Mouse (Mus musculus) heart, embryonic 16.5 days (tissue): ENCODE measurements around the gene Gjb4. TPM values are rescaled to one million over a fixed set of nuclear protein-coding genes. Genes with fewer than 3 reads are reported as not detected.

Experiments
- ATAC-seq: fragments of 200-750 bp; cut with Nextera tagmentation; replicated peaks from 2 replicates; pipeline ENCODE4 v1.8.0; 2017; ENCODE audit warnings: moderate number of reproducible peaks; ENCODE audit not compliant: insufficient read depth, low FRiP score; ENCODE audit errors: extremely low read depth
- H3K27ac ChIP-seq: fragments of 300-500 bp; sonication (generic); 2 replicates; pipeline ENCODE4 v1.5.1; 2014; ENCODE audit warnings: mild to moderate bottlenecking, low read length, control low read depth, moderate library complexity
- H3K27me3 ChIP-seq: fragments of 300-500 bp; sonication (generic); 2 replicates; pipeline ENCODE4 v1.6.1; 2014; ENCODE audit warnings: low read length, mixed read lengths; ENCODE audit not compliant: control insufficient read depth, insufficient read depth
- H3K36me3 ChIP-seq: fragments of 300-500 bp; sonication (generic); 2 replicates; pipeline ENCODE4 v1.6.1; 2014; ENCODE audit not compliant: control insufficient read depth, insufficient read depth
- H3K4me1 ChIP-seq: fragments of 300-500 bp; sonication (generic); 2 replicates; pipeline ENCODE4 v1.6.1; 2014; ENCODE audit warnings: low read length, mixed read lengths; ENCODE audit not compliant: control insufficient read depth, insufficient read depth
- H3K4me2 ChIP-seq: fragments of 300-500 bp; sonication (generic); 2 replicates; pipeline ENCODE4 v1.6.1; 2014; ENCODE audit warnings: low read depth, mild to moderate bottlenecking, control low read depth, low read length
- H3K4me3 ChIP-seq: fragments of 300-500 bp; sonication (generic); 2 replicates; pipeline ENCODE4 v1.5.1; 2014; ENCODE audit warnings: mild to moderate bottlenecking, control low read depth, low read length
- H3K9ac ChIP-seq: fragments of 300-500 bp; sonication (generic); 2 replicates; pipeline ENCODE4 v1.6.1; 2014; ENCODE audit warnings: low read length, control low read depth
- H3K9me3 ChIP-seq: fragments of 300-500 bp; sonication (generic); replicated peaks from 2 replicates; pipeline ENCODE4 v1.6.1; 2016; ENCODE audit warnings: low read length; ENCODE audit not compliant: control insufficient read depth
- WGBS: fragments of 180-500 bp; shearing (Covaris S2); extraction: QIAGEN DNeasy Blood & Tissue Kit; methylation state at CpG from one replicate; pipeline ENCODE4 v1.1.7; 2014; 5-methylcytosine and 5-hydroxymethylcytosine counted together
- polyA plus RNA-seq: library from polyadenylated mRNA; unstranded; fragments of >200 nt; fragmentation: Nextera tagmentation; extraction: Ambion mirVana; gene quantifications from 2 replicates; pipeline ENCODE4 v1.2.1, GENCODE M21; 2015

Gene Gjb4
- polyA plus RNA-seq, 1 experiment from 2014 or later, result 0.09 TPM

- H3K4me1 ChIP-seq, result peaks cover 16% of the 10 kb centered on the region
- H3K4me3 ChIP-seq, result no peak overlapping the region
- H3K27ac ChIP-seq, result no peak overlapping the region
- no peak for ATAC-seq
- H3K4me2 ChIP-seq, result no peak overlapping the region
- H3K27me3 ChIP-seq, result no peaks in the 10 kb centered on the region
- H3K36me3 ChIP-seq, result no peaks in the 10 kb centered on the region
- no peaks in the 10 kb centered on the region for H3K9me3 ChIP-seq
- 33% methylated on average over 8 of the region's 8 CpGs for WGBS
- H3K9ac ChIP-seq, result no peak overlapping the region
Measured at GRCm38 (mm10) chr4:127373491-127373890, 19.6 kb upstream of the Gjb4 start.

- H3K4me2 ChIP-seq, result no peak overlapping the region
- no peak overlapping the region for H3K4me3 ChIP-seq
- 0 out of 2 replicates have a peak, but pooled peaks have one; percentile 59 for ATAC-seq
- no peaks in the 10 kb centered on the region for H3K36me3 ChIP-seq
- no peak overlapping the region for H3K9ac ChIP-seq
- no peak overlapping the region for H3K27ac ChIP-seq
- H3K9me3 ChIP-seq, result no peaks in the 10 kb centered on the region
- no peaks in the 10 kb centered on the region; the same call in 1 of the 2 replicates for H3K27me3 ChIP-seq
- peaks cover 16% of the 10 kb centered on the region for H3K4me1 ChIP-seq
- 39% methylated on average over 5 of the region's 5 CpGs for WGBS
Measured at GRCm38 (mm10) chr4:127371546-127371945, 17.7 kb upstream of the Gjb4 start.

GRCm38 (mm10) chr4:127370447-127370846 lies 16.6 kb upstream of the Gjb4 start:
- ATAC-seq, result no peak
- Histone ChIP-seq H3K36me3 (no peaks in the 10 kb centered on the region), H3K4me3 (no peak overlapping the region), H3K9me3 (no peaks in the 10 kb centered on the region), H3K9ac (no peak overlapping the region), H3K27ac (no peak overlapping the region), H3K4me2 (no peak overlapping the region), H3K27me3 (no peaks in the 10 kb centered on the region; the same call in 1 of the 2 replicates), H3K4me1 (peaks cover 22% of the 10 kb centered on the region)
- 55% methylated on average over 2 of the region's 2 CpGs for WGBS

- H3K4me1 ChIP-seq, result peaks cover 23% of the 10 kb centered on the region
- no peak; the same call in 1 of the 2 replicates for ATAC-seq
- no peaks in the 10 kb centered on the region for H3K9me3 ChIP-seq
- H3K4me2 ChIP-seq, result no peak overlapping the region
- H3K36me3 ChIP-seq, result no peaks in the 10 kb centered on the region
- H3K27ac ChIP-seq, result no peak overlapping the region
- H3K27me3 ChIP-seq, result no peaks in the 10 kb centered on the region; the same call in 1 of the 2 replicates
- no peak overlapping the region for H3K4me3 ChIP-seq
- no peak overlapping the region for H3K9ac ChIP-seq
- 29% methylated on average over 13 of the region's 13 CpGs for WGBS
Measured at GRCm38 (mm10) chr4:127368379-127368973, 14.6 kb upstream of the Gjb4 start.

GRCm38 (mm10) chr4:127365834-127366233 lies 12.0 kb upstream of the Gjb4 start:
- H3K36me3 ChIP-seq, result no peaks in the 10 kb centered on the region
- H3K4me1 ChIP-seq, result peaks cover 10% of the 10 kb centered on the region
- H3K27ac ChIP-seq, result no peak overlapping the region
- H3K4me3 ChIP-seq, result no peak overlapping the region
- 23% methylated on average over 4 of the region's 4 CpGs for WGBS
- no peak overlapping the region for H3K4me2 ChIP-seq
- no peaks in the 10 kb centered on the region for H3K9me3 ChIP-seq
- no peaks in the 10 kb centered on the region; the same call in 1 of the 2 replicates for H3K27me3 ChIP-seq
- no peak for ATAC-seq
- no peak overlapping the region for H3K9ac ChIP-seq

GRCm38 (mm10) chr4:127365433-127365832 lies 11.6 kb upstream of the Gjb4 start:
- Histone ChIP-seq H3K9me3 (no peaks in the 10 kb centered on the region), H3K4me2 (no peak overlapping the region), H3K9ac (no peak overlapping the region), H3K36me3 (no peaks in the 10 kb centered on the region), H3K4me1 (peaks cover 10% of the 10 kb centered on the region), H3K27ac (no peak overlapping the region), H3K4me3 (no peak overlapping the region), H3K27me3 (no peaks in the 10 kb centered on the region; the same call in 1 of the 2 replicates)
- 0 out of 2 replicates have a peak, but pooled peaks have one; percentile 10 for ATAC-seq
- WGBS, result 19% methylated on average over 5 of the region's 5 CpGs

GRCm38 (mm10) chr4:127364431-127364830 lies 10.6 kb upstream of the Gjb4 start:
- H3K4me3 ChIP-seq, result no peak overlapping the region
- H3K27me3 ChIP-seq, result no peaks in the 10 kb centered on the region; the same call in 1 of the 2 replicates
- ATAC-seq, result no peak
- H3K9ac ChIP-seq, result no peak overlapping the region
- H3K36me3 ChIP-seq, result no peaks in the 10 kb centered on the region
- peaks cover 10% of the 10 kb centered on the region for H3K4me1 ChIP-seq
- WGBS, result 63% methylated on average over 6 of the region's 6 CpGs
- no peak overlapping the region for H3K27ac ChIP-seq
- no peaks in the 10 kb centered on the region for H3K9me3 ChIP-seq
- H3K4me2 ChIP-seq, result no peak overlapping the region

- no peaks in the 10 kb centered on the region; the same call in 1 of the 2 replicates for H3K27me3 ChIP-seq
- no peaks in the 10 kb centered on the region for H3K36me3 ChIP-seq
- no peak overlapping the region for H3K27ac ChIP-seq
- H3K4me2 ChIP-seq, result no peak overlapping the region
- no peaks in the 10 kb centered on the region for H3K9me3 ChIP-seq
- H3K4me3 ChIP-seq, result no peak overlapping the region
- peaks cover 10% of the 10 kb centered on the region for H3K4me1 ChIP-seq
- ATAC-seq, result no peak
- H3K9ac ChIP-seq, result no peak overlapping the region
- WGBS, result 60% methylated on average over 4 of the region's 4 CpGs
Measured at GRCm38 (mm10) chr4:127363331-127363730, 9.4 kb upstream of the Gjb4 start.

GRCm38 (mm10) chr4:127362520-127362919 lies 8.6 kb upstream of the Gjb4 start:
- Histone ChIP-seq H3K4me3 (no peak overlapping the region), H3K27ac (no peak overlapping the region), H3K9me3 (no peaks in the 10 kb centered on the region), H3K4me2 (no peak overlapping the region), H3K4me1 (peaks cover 12% of the 10 kb centered on the region), H3K36me3 (no peaks in the 10 kb centered on the region), H3K27me3 (no peaks in the 10 kb centered on the region; the same call in 1 of the 2 replicates), H3K9ac (no peak overlapping the region)
- ATAC-seq, result no peak
- WGBS, result 67% methylated on average over 3 of the region's 3 CpGs
